Mouse (Mus musculus): ENCODE measurements around the gene Ubr2.

The Ubr2 gene

DNA sequence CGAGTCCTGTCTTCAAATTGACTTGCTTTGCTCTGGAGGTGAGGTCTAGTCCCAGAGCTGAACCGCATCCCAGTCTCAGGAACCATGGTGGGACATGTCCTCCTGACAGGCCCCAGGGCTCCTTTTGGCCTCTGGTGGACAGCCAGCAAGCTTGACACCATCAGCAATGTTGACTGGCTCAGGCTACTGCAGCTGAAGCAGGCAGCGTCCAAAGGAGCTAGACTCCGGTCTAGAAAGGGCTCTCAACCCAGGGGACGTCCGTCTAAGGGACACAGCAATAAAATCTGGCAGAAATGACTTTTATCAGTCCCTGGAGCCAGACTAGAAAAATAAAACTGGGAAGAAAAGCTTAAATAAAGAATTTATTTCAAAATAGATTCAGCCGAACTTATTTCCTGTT, 80.5 kb downstream of the Ubr2 start:
- DNase-seq (ENCODE audit: extremely low spot score, low spot score): no peak

DNA sequence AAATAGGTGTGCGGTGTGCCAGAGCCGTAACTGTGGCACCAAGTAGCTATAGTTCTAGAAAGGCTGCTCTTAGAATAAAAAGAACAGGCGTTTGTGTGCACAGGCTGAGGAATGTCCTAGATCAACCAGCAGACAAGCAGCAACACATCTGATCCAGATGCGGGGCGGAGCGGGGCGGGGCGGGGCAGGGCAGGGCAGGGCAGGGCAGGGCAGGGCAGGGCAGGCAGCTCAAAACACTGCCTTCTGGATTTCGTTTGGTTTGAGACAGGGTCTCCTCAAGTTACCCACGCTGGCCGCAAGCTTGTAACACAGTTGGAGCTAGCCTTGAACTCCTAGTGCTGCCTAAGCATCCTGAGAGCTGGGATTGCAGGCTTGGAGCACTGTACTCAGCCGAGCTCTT, 81.1 kb downstream of the Ubr2 start:
- DNase-seq (ENCODE audit: extremely low spot score, low spot score): no peak

DNA sequence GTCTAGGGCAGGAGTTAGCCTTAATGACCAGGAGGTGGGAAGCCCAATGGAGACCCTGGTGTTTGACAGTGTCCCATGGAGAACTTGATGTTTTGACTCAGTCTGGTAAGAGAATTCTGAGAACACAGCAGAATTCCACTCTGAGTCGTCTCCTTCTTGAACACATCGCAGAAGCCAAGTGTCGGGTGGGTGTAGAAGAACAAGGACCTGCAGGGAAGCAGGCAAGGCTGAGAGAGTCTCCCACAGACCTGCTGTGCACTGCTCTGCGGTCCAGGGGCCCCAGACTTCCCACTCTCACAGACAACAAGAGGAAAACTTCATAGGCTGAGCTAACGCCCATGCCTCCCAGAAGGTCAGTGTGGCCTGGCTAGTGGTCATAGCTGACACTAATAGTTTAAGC, 82.6 kb downstream of the Ubr2 start:
- DNase-seq (ENCODE audit: extremely low spot score, low spot score): no peak

DNA sequence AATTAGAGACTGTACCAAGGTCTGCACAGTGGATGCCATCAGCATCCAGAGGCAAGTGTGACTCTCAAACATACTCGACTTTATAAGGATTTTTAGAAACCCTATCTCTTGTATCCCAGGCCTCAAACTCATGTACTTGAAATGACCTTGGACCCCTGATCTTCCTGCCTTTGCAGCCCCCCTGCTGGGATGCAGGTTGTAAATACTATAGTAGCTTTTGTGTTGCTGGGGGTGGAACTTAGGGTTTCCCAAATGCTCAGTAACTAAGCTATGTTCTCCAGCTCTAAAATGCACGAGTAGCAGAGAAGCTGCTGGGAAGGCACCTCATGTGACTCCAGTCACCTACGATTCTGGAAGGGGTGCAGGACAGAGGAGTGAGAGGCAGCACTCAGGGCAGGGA, 83.4 kb downstream of the Ubr2 start:
- no peak for DNase-seq (ENCODE audit: extremely low spot score, low spot score)

DNA sequence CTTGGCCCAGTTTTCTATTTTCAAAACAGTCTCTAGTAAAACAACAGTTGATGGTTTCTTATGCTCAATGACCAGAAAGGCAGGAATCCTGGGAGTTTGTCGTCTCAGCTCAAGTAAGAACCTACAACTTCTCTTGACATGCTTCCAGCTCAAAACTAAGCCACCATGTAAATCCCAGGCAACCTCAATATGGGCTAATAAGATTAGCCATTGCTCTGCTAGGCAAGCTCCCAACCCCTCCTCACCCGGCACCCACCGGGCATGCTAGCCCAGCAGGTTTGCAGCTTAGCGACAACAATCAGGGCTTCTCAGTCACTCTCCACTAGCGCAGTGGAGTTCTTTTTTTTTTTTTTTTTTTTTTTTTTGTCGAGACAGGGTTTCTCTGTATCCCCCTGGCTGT, 84.2 kb downstream of the Ubr2 start:
- no peak for DNase-seq (ENCODE audit: extremely low spot score, low spot score)

DNA sequence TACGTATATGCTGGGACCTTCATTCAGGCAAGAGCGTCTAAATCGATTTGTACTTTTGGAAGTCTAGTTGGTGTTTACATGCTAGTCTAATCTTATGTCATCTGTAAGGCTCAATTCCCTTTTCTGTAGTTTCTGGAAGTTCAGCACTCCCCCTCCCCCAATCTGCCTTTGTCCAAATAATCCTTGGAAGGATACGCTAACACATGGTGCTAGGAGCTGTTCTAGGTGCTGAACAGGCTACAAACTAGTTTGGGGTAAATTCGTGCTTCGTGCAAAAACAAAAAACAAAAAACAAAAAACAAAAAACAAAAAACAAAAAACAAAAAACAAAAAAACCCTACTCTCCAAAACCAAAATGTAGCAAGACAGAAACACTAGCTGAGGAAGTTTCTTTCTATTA, 89.5 kb downstream of the Ubr2 start:
- DNase-seq (ENCODE audit: extremely low spot score, low spot score): no peak

DNA sequence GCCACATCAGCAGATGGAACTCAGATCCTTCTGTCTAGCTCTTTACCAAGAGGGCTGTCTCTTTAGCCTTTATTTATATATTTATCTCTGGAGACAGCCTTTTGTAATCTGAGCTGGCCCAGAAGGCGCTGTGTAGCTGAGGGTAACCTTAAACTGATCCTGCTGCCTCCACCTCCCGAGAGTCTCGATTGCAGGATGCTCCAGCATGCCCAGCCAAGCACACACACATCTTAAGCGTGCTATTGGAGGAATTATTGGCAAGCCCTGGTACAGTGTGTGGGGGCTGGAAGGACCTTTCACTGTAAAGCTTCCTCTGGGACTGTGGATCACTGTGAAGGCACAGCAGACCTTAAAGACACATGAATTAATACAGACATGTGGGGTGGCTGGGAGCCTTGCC, 91.4 kb downstream of the Ubr2 start:
- DNase-seq (ENCODE audit: extremely low spot score, low spot score): no peak

DNA sequence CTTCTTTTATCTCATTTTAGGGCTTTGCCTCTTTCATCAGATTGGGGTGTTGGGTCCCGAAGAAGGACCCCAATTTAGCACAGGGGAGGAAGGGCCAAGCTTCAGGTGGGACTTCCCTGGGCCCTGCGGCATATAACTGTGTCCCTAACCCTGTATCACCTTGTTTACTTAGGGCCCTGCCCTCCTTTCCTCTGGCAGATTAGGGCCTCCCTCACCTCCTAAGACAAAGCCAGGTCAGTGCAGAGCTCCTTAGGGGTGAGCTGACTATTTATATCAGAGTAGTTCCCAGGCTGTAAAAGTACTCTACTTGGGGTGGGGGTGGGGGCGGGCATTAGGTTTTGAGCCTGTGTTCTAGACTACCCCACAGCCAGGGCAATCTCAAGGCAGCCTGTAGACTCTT, 95.2 kb downstream of the Ubr2 start:
- no peak for DNase-seq (ENCODE audit: extremely low spot score, low spot score)

DNA sequence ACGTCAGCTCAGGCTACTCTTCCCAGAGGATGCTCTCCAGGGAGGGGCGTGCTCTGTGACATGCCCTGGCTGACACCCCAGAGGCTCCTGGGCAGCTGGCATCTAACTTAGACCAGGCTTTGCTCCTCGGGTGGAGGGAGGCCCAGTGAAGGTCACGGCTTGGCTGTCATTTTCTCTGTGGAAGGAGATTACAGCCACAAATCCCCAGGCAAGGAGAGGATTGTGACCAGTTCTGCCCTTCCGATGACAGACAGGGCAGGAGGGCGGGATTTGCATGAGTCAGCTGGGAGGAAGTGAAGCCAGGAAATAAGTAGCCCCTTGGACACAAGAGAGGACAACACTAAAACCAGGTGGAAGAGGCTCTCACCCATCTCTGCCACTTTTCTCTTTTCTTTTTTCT, 98.0 kb downstream of the Ubr2 start:
- DNase-seq (ENCODE audit: extremely low spot score, low spot score): no peak

DNA sequence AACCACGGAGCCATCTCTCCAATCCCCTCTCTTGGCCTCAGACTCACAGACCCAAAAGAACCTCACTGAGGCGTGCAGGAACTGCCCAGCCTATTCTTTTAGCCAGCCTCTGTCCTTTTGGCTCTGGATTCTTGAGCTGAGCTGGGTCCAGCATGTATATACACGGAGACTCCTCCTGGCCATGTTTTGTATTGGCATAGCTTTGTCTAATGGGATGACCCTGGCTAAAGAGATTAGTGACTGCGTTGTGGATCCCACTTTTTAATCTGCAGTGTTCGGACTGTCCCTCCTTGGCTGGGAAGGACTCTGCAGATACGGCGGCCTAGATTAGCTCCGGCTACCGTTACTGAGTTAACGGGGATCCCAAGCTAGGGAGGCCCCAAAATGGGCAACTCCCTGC, 100.2 kb downstream of the Ubr2 start, which contains the start of gene Prph2:
Gene Prph2, plus strand, starts transcription at position 274 of the 400 bp plus-strand sequence.
- no peak for DNase-seq (ENCODE audit: extremely low spot score, low spot score)

DNA sequence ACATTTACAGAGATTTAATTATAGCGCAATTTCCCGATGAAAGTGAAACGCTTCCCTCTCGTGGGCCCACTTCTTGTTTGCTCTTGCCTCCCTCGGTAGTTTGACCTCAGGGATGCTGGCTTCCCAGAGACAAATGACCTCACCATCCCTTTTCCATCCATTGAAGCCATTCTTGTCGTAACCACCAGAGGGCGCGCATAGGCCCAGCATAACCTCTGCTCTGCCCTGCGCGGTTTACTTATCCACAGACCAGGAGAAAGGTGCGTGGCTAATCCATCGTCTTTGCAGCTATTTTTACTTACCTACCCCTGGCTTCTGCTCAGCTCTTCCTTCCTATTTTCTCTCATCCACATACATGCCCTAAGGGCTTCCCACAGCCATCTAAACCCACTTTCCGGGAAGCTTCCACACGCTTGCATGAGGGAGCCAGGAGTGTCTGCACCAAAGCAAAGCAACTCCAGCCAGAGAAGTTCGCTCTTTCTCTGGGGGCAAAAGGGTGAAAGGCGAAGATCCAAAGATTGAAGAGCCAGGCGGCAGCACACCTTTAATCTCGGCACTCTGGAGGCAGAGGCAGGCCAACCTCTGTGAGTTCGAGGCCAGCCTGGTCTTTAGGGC, 106.4 kb downstream of the Ubr2 start:
- peak; percentile 84 for DNase-seq (ENCODE audit: extremely low spot score, low spot score)

DNA sequence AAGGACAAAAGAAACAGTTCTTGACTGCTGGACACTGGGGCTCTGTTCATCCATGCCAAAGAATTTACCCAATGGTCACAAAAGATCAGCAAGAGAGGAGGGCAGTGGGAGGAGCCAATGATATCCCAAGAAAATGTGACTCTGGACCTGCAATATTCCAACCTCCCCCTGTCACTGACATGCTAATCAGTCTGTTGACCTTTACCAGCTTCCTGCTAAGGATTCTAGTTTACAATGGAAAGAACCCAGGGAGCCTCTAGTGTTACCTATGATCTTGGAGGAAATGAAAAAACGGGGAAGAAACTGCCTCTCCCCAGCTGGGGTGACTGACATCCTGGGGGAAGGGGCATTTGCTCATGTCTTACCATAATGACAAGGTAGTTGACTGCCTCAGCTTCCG, 109.4 kb downstream of the Ubr2 start:
- DNase-seq (ENCODE audit: extremely low spot score, low spot score): no peak

DNA sequence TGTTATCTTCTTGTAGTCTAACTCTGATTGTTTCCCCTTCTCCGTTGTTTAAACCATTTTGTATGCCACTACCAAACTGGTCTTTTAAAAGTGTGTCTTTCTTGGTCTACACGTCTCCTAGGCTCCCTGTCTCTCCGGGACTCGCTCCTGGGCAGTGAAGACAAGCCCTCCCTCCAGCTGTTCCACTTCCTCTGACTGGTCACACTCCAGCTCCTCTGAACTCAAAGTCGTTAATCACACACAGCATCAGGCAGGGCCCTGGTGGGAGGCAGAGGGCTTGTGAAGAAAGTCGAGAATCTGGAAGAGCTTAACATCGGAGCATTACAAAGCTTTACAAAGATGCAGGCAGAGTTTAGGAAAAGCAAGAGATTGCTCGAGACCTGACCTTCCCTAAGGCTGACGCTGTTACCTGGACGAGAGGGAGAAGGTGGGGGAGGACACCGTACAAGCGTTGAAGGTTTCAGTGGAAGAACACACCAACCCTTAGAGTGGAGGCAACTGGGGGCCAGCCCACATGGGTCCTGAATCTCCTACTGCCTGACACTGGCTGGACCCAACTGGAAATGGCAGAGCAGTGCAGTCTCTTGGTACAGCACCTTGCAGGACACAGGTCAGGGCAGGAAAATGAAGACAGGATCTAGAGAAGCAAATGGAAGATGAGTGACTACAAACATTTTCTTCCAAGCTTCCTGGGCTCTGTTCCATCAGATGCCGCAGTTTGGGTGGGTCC, 113.0 kb downstream of the Ubr2 start:
- DNase-seq (ENCODE audit: extremely low spot score, low spot score): peak; percentile 43

DNA sequence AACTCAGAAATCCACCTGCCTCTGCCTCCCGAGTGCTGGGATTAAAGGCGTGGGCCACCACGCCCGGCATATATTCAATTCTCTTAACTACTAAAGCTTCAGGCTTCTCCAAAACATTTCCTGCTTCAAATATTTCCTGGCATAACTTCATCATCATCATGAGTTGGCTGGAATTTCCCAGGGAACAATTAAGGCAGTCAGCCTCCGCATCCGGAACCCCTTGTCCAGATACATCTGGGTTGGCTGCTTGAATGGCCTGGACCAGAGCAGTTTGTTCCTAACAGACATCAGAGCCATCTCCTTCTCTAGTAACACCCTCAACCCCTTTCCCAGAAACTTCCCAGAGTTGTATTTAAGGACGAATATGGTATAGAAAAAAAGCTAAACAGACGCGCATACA, 114.9 kb downstream of the Ubr2 start:
- no peak for DNase-seq (ENCODE audit: extremely low spot score, low spot score)

DNA sequence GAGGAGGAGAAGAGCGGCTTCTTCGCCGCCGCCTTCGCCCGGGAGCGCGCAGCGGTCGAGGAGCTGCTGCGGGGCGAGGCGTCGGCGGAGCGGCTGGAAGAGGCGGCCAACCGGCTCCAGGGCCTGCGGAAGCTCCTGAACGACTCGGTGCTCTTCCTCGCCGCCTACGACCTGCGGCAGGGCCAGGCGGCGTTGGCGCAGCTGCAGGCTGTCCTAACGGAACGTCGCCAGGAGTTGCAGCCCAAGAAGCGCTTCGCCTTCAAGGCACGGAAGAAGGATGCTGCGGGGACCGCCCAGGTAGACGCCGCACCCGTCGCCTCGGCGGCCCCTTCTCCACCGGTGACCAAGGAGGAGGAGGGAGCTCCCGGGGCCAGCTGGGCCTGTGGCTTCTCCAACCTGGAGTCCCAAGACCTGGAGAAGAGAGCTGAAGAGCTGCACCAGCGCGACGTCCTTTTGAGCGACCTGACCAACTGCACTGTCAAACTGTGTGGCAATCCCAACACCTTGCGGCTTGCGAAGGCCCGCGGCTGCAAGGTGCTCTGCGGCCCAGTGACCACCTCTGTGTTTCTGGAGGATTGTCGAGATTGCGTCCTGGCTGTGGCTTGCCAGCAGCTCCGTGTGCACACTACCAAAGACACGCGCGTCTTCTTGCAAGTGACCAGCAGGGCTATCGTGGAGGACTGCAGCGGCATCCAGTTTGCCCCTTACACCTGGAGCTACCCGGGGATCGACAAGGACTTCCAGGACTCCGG, 119.3 kb downstream of the Ubr2 start:
- peak; percentile 35 for DNase-seq (ENCODE audit: extremely low spot score, low spot score)

DNA sequence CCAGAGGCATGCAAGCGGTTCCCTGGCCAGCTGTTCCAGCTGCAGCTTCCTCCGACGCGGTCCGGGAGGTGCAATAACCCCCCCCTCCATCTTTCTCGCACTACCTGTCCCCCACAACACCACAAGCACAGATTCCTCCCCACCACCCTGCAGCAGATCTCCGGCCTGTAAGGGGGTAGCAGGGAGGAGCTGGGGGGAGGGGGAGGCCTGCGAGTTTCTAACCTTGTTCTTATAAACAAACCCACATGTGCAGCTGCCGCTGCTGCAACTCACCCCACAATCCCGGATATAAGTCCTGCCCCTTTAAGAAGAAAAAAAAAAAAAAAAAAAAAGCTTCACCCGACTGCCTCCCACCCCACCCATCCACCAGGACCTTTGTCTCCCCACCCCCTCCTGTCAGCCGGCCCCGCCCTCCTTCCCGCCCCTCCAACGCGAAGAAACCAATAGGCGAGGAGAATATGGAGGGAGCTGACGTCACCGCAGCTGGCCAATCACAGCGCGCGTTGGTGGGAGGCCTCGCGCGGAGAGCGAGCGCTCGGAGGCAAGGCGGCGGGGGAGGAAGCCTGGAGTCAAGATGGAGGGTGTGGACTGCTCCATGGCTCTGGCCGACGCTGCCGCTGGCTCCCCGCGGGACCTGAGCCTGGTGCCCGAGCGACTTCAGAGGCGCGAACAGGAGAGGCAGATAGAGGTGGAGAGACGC, 120.1 kb downstream of the Ubr2 start, which contains the start of gene Tbcc:
Gene Tbcc, plus strand, starts transcription at position 569 of the 700 bp plus-strand sequence.
- DNase-seq (ENCODE audit: extremely low spot score, low spot score): peak; percentile 97

DNA sequence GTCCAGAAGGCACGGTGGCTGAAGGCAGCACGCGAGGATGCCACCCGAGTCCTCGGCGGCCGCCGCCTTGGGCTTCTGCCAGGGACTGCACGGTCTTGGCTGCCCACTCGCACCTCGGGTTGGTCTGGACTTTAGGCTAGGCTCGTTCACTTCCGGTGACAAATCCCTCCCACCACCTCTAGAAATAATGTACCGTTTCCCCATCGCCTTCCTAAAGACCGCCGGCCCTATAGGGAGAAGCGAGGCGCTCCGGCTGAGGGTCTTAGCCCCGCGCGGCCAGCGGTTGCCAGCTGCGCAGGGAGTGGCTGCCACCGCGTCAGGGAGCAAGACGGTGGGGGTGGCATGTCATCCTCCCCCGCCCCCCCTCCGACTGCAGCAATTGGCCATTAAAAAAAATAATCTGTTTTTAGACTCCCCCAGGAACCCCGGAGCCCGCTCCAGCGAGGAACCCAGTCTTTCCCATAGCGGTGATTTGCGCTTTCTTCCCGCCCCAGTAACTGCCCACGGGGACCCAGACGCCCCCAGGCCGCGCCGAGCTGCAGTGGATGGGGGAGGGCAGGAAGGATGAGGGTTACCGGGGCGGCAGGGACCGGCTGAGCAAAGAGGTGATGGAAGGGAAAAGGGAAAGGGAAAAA, 120.8 kb downstream of the Ubr2 start:
- DNase-seq (ENCODE audit: extremely low spot score, low spot score): peak; percentile 71

DNA sequence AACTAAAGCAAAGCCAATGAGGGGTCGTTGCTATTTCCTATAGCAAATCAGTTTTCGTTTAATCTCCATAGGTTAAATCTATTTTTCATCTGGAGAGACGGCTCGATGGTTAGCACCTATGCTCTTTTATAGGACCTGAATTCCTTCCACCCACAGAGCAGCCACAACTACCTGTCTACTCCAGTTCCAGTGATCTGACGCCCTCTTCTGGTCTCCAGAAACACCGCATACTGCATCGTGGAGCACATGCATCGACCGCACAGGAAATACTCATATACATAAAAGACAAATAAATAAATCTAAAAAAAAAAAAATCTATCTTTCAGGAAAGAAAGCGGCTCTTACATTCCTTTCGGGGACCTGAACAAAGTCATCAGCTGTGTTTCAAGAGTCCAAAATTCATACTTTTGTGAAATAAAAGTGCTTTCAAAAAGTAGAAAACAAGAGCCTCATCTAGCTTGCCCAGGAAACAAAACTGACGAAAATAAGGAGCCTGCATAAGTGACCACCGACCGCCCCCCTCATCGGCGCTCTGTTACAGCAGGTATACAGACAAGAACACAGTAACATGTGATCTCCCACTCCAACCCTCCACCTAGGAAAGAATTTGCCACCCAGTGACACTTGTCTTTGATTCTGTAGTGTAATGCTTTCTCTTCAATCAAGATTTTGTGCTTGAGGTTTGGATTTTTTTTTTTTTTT, 121.7 kb downstream of the Ubr2 start:
- DNase-seq (ENCODE audit: extremely low spot score, low spot score): no peak

DNA sequence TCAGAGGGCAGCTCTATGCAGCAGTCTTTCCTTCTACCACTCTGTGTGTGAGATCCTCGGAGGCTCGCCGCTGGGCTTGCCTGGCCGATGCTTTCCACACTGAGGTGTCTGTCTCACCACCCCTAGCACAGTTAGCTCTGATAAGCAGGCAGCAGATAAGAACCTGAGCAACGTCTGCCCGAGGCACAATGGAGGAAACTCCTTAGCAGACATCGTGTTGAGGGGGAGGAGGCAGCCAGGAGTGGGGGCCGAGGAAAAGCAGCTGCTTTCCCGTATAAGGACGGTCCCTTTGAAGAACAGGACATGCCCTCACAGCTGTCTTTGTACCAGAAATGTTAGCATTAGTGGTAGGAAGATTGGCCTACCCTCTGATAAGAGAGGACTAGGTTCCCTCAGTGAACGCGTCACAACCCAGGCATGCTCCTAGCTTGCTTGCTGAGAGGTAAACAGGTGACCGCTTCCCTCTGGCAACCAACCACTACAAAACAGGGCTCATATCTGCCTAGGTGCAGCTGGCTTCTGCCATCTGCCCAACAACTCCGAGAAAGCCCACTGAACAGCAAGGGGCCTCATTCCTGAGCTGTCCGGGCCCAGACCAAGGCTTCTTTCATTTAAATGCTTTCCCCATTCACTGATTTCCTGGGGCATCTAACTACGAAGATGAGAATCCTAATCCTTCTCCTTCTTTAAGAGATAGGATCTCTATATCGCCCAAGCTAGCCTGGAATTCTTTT, 124.3 kb downstream of the Ubr2 start:
- no peak for DNase-seq (ENCODE audit: extremely low spot score, low spot score)
